Mouse (Mus musculus) lung, postnatal 0 days (tissue): Measurements from ENCODE around the gene Foxd2. TPM values are rescaled to one million over a fixed set of nuclear protein-coding genes. Genes with fewer than 3 reads are reported as not detected.
A peak's percentile ranks its signal among the peaks of the same experiment; 100 is the strongest.

Experiments used
- ATAC-seq: fragments of 200-750 bp; cut with Nextera tagmentation; 2 replicates; pipeline ENCODE4 v1.8.0; 2017; ENCODE audit warnings: moderate library complexity
- DNase-seq: peaks from one replicate; pipeline ENCODE4 v3.0.0-alpha.2; 2016; ENCODE audit warnings: low spot score
- H3K27ac ChIP-seq: fragments of 300-500 bp; sonication (generic); 2 replicates; pipeline ENCODE4 v1.5.1; 2014; ENCODE audit warnings: antibody characterized with exemption, mild to moderate bottlenecking, low read length, mixed read lengths
- H3K27me3 ChIP-seq: fragments of 300-500 bp; sonication (generic); replicated peaks from 2 replicates; pipeline ENCODE4 v1.6.1; 2014; ENCODE audit warnings: low read length, mixed read lengths; ENCODE audit not compliant: insufficient read depth
- H3K36me3 ChIP-seq: fragments of 300-500 bp; sonication (generic); 2 replicates; pipeline ENCODE4 v1.6.1; 2014; ENCODE audit warnings: low read length, mixed read lengths; ENCODE audit not compliant: insufficient read depth
- H3K4me1 ChIP-seq: fragments of 300-500 bp; sonication (generic); 2 replicates; pipeline ENCODE4 v1.6.1; 2014; ENCODE audit warnings: antibody characterized with exemption, low read depth, low read length, mixed read lengths; ENCODE audit not compliant: insufficient read depth
- H3K4me2 ChIP-seq: fragments of 300-500 bp; sonication (generic); replicated peaks from 2 replicates; pipeline ENCODE4 v1.6.1; 2014; ENCODE audit warnings: low read depth, mild to moderate bottlenecking, low read length, moderate library complexity, mixed read lengths
- H3K4me3 ChIP-seq: fragments of 300-500 bp; sonication (generic); 2 replicates; pipeline ENCODE4 v1.5.1; 2014; ENCODE audit warnings: low read depth, low read length
- H3K9ac ChIP-seq: fragments of 300-500 bp; sonication (generic); replicated peaks from 2 replicates; pipeline ENCODE4 v1.6.1; 2014; ENCODE audit warnings: low read depth, mild to moderate bottlenecking
- H3K9me3 ChIP-seq: fragments of 300-500 bp; sonication (generic); 2 replicates; pipeline ENCODE4 v1.6.1; 2016; ENCODE audit warnings: low read length, mixed read lengths
- CTCF ChIP-seq: IDR thresholded peaks from 2 replicates; pipeline ENCODE4 v1.5.1; 2016; ENCODE audit warnings: antibody characterized with exemption, mild to moderate bottlenecking
- EP300 ChIP-seq: IDR thresholded peaks from 2 replicates; pipeline ENCODE4 v1.6.1; 2016; ENCODE audit warnings: antibody characterized with exemption, mild to moderate bottlenecking, control low read depth
- WGBS: fragments of 180-500 bp; shearing (Covaris S2); extraction: QIAGEN DNeasy Blood & Tissue Kit; methylation state at CpG from one replicate; pipeline ENCODE4 v1.1.7; 2014; 5-methylcytosine and 5-hydroxymethylcytosine counted together
- polyA plus RNA-seq: library from polyadenylated mRNA; unstranded; fragments of >200 nt; fragmentation: Nextera tagmentation; extraction: Ambion mirVana; gene quantifications from 2 replicates; pipeline ENCODE4 v1.2.1, GENCODE M21; 2015

Foxd2 gene
- polyA plus RNA-seq, 1 experiment from 2014 or later = 0.10 TPM

GRCm38 (mm10) chr4:114907056-114907917 is 1.4 kb downstream of the Foxd2 start:
- Histone ChIP-seq H3K27me3 (peaks cover 87% of the 10 kb centered on the region), H3K4me2 (peak overlapping the region; percentile 96), H3K4me1 (peaks cover 11% of the 10 kb centered on the region), H3K9me3 (no peaks in the 10 kb centered on the region), H3K9ac (no peak overlapping the region), H3K36me3 (no peaks in the 10 kb centered on the region), H3K4me3 (peak overlapping the region; percentile 56), H3K27ac (no peak overlapping the region)
- TF ChIP-seq EP300 (no peak), CTCF (no peak)
- DNase-seq (no peak), ATAC-seq (no peak)
- 4% methylated on average over 64 of the region's 74 CpGs for WGBS

DNA sequence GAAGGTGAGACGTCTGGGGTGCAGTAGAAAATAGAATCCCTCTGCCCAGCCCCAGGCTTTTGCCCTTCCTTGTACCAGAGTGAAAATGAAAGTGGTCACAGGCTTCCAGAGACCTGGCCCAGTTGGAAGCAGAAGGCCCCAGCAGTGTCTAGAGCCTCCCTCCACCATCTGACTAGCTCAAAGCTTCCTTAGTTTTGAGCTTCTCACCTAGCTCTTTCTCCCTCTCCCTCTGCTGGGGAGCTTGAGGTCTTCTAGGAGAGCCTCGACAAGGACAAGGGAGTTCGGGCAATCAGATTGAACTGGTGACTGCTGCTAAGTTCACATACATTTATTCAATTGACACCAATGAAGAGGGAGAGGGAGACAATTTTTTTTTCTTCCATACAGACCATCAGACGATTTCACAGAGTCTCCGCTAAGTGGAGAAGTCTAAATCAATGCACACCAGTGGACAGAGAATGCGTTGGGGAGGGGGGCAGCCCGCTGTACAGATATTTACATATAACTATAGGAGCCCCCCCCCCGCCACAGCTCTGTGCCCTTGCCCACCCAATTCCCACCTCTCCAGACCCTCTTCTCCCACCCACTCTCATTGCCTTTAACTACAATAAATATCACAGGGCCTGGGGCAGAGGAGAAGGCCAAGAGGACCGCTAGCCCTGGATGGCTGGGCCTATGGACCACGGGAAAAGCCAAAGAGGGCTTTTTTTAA is 2.5 kb downstream of the Foxd2 start:
- Histone ChIP-seq H3K4me2 (no peak overlapping the region), H3K27ac (no peak overlapping the region), H3K36me3 (no peaks in the 10 kb centered on the region), H3K4me3 (no peak overlapping the region), H3K4me1 (peaks cover 15% of the 10 kb centered on the region), H3K9me3 (no peaks in the 10 kb centered on the region), H3K27me3 (peaks cover 92% of the 10 kb centered on the region), H3K9ac (no peak overlapping the region)
- no peak for TF ChIP-seq CTCF
- TF ChIP-seq EP300 = no peak
- no peak for ATAC-seq
- 38% methylated on average over 10 of the region's 10 CpGs for WGBS
- DNase-seq = no peak

DNA sequence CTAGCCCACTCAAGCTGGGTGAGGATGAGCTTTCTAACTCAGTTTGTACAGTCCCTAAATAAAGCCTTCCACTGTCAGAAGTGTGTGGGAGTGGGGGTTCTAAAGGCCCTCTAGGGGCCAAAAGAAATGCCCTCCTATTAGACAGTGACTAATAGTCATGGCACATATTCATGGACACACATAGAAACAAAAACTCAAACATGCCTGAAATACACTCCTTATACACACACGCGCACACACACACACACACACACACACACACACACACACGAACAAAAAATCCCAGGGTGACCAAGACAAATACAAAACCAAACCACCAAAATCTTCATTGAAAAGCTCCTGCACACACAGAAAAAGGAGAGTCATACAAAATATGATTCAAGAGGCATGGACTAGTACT is 3.2 kb downstream of the Foxd2 start:
- Histone ChIP-seq H3K36me3 (no peaks in the 10 kb centered on the region), H3K4me1 (peaks cover 15% of the 10 kb centered on the region), H3K9me3 (no peaks in the 10 kb centered on the region), H3K27ac (no peak overlapping the region), H3K4me2 (no peak overlapping the region), H3K27me3 (peaks cover 94% of the 10 kb centered on the region), H3K9ac (no peak overlapping the region), H3K4me3 (no peak overlapping the region)
- ATAC-seq = no peak
- DNase-seq = no peak
- WGBS = 81% methylated on average over 3 of the region's 3 CpGs
- no peak for TF ChIP-seq EP300
- no peak for TF ChIP-seq CTCF

DNA sequence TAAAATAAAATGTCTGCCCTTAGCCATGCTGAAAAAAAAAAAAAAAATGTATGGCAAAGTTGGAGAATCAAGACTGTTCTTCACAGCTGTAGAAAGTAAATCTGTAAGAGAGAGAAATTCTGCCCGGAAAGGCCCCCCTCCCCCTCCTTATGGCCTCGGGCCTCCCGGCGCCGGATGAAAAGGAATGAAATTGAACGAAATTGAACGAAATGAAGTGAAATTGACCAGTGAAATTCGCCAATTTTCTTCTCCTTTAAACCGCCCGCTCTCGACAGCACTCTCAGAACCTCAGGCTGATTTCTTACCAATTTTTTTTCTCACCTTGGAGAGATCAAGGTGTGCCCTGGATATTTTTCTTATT is 5.3 kb downstream of the Foxd2 start:
- Histone ChIP-seq H3K4me3 (no peak overlapping the region), H3K9ac (no peak overlapping the region), H3K27me3 (peaks cover 100% of the 10 kb centered on the region), H3K9me3 (no peaks in the 10 kb centered on the region), H3K36me3 (no peaks in the 10 kb centered on the region), H3K4me2 (no peak overlapping the region), H3K4me1 (peaks cover 14% of the 10 kb centered on the region), H3K27ac (no peak overlapping the region)
- ATAC-seq (no peak), DNase-seq (no peak)
- TF ChIP-seq CTCF (no peak), EP300 (no peak)
- WGBS = 9% methylated on average over 11 of the region's 11 CpGs

DNA sequence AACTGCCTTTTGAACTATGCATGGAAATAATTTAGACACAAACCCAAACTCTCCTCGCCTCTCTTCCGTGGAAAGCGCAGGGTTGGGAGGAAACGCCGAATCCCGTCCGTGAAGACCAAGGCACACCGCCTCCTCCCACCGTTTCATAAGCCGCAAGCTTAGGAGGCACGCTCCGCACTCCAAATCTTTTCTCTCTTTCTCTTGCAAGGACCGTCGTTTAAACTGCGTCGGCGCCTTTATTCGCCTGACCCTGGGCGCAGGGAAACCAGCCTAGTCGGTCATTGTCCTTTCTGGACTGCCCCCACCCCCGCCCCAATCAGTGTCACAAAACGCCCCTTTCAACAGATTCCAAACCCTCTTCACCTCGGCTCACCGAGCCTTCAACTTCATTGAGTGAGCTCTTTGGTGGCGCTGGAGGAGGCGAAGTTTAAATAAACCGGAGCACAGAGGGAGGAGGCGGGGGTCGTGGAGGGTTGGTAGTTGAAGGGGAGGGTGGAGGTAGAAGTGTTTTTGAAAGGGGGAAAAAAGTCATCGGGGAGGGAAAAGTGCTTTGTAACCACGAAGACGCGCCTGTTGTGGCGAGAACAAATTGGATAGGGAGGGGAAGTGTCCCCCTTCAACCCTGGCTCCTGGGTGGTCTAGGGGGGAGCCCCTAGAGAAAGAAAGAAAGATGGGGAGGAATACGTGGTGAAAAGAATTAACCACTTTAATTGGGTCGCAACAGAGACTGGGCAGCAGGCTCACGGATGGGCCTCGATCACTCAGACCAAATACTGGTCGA is 5.8 kb downstream of the Foxd2 start:
- TF ChIP-seq CTCF = no peak
- TF ChIP-seq EP300 = no peak
- Histone ChIP-seq H3K36me3 (no peaks in the 10 kb centered on the region), H3K27ac (no peak overlapping the region), H3K9me3 (no peaks in the 10 kb centered on the region), H3K9ac (no peak overlapping the region), H3K4me2 (no peak overlapping the region), H3K27me3 (peaks cover 94% of the 10 kb centered on the region), H3K4me1 (peaks cover 8% of the 10 kb centered on the region), H3K4me3 (no peak overlapping the region)
- WGBS = 2% methylated on average over 39 of the region's 39 CpGs
- ATAC-seq = no peak
- no peak for DNase-seq
